Mouse (Mus musculus) thymus, postnatal 36 days (tissue): ENCODE data around the gene Gm17606.

Experiments used
- DNase-seq, 2 experiments: peaks; one replicate each; pipeline ENCODE4 v3.0.0; 2022; ENCODE audit warnings: mixed read lengths in 2 of 2

The Gm17606 gene

GRCm38 (mm10) chr14:54628103-54628502, 12.6 kb upstream of the Gm17606 start:
- no peak for DNase-seq

DNA sequence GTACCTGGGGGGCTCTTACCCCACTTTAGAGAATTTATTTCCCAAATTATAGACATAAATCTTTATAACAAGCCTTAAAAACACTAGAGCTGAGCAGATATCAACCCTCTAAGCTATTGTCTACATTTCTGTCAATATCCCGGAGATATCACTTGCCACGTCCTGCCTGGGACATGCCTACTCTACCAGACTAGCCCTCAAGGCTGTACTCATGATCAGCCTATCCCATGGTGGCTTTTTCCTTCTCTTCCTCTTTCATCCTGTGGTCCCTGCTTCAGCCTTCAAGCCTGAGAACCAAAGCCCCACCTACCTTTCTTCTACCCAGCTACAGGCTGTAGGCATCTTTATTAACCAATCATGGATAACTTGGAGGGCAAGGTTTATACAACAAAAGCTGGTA, 11.0 kb upstream of the Gm17606 start:
- no peak for DNase-seq

DNA sequence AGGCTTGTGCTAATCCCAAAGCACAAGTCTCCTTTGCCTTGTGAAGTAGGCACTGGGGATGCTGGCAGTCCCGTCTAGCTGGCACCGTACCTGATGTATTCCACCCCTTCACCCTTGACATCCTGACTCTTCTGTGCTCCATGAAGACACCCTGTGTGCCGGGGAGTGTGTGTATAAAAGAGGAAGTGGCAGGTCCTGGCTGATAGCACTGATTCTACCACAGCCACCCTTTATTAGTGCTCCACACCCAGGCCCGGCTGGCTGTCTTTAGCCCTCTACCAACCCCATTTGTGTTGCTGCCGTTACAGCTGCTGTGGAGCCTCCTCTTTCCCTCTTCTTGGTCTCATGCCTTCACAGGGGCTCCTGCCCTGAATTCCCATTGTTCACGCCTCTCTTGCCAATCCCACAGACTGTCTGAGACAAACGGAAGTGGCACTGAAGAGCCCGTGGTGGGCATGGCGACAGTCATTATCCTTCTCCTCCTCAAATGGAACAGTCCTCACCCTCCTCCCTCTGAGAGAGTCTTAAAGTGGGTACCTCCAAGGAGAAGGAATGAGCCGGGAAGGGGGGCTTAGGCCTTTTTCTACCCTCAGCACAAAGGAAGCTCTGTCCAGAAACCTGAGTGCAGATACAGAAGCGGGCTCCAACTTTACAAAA, 10.0 kb upstream of the Gm17606 start:
- DNase-seq: no peak

DNA sequence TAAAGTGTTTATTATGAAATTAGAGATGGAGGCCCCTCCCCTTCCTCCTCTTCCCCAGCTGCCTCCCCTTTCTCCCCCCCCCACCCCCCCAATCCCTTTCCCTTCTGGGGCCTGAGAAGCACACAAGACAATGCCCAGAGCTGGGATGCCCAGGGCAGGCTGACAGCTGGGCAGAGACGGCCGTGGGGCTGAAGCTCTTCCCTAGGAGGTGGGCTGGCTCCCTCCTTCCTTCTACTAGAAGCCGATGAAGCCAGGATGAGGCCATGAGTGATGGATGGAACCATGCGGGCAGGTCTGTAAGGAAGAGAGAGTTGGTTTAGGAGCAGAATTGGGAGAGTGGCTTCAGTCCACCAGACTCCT, 9.5 kb upstream of the Gm17606 start:
- DNase-seq: no peak

GRCm38 (mm10) chr14:54632252-54632651, 8.5 kb upstream of the Gm17606 start:
- no peak for DNase-seq

- no peak for DNase-seq
Observed at GRCm38 (mm10) chr14:54634182-54634581, 6.6 kb upstream of the Gm17606 start.

GRCm38 (mm10) chr14:54636954-54637353, 3.8 kb upstream of the Gm17606 start:
- peak; percentile 46 to 52 for DNase-seq

GRCm38 (mm10) chr14:54638210-54638609, 2.5 kb upstream of the Gm17606 start:
- no peak for DNase-seq

DNA sequence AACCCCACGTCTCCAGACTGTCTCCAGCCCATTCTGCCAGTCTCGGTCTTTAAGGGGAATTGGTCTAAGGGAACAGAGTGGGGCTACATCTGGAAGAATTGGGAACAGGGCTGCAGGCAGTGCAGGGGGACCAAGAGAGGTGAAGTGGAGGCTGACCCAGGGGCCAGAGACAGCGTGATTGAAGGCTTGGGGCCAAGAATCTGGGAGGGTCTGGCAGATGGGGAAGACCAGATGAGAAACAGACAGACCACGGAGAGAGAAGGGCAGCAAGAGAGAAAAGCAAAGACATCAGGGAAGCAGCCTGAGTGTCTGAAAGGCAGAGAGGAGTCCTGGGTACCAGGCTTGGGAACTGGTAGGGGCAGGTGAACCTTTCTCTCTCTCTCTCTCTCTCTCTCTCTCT, 631 bp upstream of the Gm17606 start:
- DNase-seq: no peak

DNA sequence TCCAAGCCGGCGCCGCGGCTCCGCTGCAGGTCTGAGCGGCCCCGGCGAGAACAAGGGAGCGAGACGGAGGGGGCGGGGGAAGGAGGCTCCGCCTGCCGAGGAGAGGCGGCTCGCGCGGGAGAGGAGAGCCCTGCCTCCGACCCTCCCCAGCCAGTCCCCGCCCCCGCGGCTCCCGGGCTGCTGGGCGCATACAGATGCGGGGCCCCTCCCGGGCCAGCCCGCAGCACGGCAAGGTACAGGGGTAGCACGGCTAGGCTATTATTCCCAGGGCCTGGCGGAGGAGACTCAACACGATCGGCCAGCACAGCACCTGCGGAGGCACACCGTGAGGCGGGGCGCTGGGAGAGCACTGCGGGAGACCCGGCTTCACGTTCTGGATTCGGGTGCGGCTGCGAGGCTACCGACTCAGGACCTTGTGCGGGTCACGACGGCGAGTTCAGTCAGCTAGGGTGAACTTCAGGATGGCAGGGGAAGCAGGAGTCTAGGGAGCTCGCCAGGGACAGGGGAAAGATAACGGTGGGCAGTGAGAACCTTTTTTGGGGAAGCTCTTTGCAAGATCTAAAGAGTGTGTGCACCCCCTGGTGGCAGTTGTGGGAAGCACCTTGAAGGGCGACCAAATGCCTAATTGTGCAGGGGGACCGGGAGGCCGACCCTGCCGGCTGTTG, 685 bp downstream of the Gm17606 start, which contains the start of gene Cdh24:
Cdh24 (minus strand) TSS at position 60 of the 665 bp plus-strand sequence.
- DNase-seq: peak; percentile 94 to 95

DNA sequence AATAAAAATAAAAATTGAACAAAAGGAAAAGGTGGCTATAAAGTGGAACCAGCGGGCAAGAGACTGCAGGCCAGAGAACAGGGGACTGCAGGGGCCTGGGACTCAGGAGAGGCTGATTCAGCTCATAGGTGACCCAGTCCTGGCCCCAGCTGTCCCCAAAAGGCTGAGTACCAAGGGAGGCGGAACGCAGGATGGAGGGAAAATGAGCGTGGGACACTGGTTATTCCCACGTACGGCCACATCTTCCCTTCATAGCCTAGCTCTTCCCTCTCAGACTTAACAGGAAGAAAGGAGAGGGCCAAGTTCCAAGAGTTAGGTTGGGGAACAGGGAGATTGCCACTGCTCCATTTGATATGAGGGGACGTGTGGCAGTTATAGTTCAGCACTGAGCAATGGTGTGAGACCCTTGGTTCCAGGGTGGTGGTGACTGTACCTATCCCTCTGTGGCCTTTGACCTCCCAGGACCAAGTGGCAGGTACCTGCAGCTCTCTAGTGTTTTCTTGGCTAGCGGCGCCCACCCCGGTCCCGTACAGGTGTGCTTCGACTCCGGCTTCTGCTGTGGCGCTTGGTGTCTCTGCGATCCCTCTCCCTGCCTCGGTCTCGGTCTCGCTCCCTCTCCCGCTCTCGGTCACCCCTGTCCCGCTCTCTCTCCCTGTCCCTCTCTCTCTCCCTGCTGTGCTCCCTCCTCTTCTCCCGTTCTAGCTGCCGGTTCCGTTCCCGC, 1.6 kb downstream of the Gm17606 start:
- no peak for DNase-seq

GRCm38 (mm10) chr14:54643011-54643410, 2.3 kb downstream of the Gm17606 start:
- DNase-seq: no peak

- no peak for DNase-seq
Observed at GRCm38 (mm10) chr14:54644294-54644693, 3.5 kb downstream of the Gm17606 start.

GRCm38 (mm10) chr14:54646455-54646854, 5.7 kb downstream of the Gm17606 start:
- DNase-seq: peak in 1 of 2 experiments; percentile 34

GRCm38 (mm10) chr14:54646898-54647636, 6.3 kb downstream of the Gm17606 start:
- no peak for DNase-seq

DNA sequence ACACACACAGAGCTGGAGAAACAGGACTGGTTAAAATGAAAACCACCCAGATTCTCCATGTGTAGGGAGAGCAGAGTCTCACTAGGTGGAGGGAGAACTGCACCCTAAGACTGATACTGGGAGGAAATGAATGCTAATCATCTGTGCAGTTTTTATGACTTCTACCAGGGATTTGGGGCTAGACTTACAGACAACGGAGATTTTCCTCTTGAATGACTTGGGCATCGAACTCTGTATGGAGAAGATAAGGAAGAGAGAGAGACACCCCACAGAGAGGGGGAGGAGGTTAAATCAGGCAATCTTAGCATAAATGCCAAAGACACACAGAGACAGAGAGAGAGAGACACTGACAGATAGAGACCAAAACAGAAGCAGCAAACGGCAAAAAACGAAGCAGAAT, 7.1 kb downstream of the Gm17606 start:
- no peak for DNase-seq

- peak; percentile 82 to 84 for DNase-seq
Observed at GRCm38 (mm10) chr14:54650621-54651454, 10.1 kb downstream of the Gm17606 start.

GRCm38 (mm10) chr14:54651556-54651955, 10.8 kb downstream of the Gm17606 start:
- DNase-seq: no peak

DNA sequence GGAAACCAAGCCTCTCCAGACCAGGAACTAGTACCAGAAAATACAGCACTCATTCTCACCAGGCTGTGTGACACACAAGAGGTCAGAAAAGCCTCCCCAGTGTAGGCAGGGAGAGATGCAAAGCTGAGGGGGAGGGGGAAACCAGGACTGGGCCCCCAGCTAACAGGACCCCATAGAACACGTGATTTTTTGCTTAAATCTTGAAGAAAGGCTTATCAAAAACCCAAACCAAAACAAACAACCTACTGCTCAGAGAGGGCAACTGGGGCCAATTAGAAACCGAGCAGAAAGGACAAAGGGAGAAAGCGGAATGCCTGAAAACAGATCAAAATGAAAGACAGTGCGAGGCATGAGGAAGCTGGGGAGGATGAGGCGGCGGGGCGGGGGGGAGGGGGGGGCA, 12.0 kb downstream of the Gm17606 start:
- no peak for DNase-seq

- peak; percentile 82 to 87 for DNase-seq
Observed at GRCm38 (mm10) chr14:54653496-54653895, 12.7 kb downstream of the Gm17606 start.

DNA sequence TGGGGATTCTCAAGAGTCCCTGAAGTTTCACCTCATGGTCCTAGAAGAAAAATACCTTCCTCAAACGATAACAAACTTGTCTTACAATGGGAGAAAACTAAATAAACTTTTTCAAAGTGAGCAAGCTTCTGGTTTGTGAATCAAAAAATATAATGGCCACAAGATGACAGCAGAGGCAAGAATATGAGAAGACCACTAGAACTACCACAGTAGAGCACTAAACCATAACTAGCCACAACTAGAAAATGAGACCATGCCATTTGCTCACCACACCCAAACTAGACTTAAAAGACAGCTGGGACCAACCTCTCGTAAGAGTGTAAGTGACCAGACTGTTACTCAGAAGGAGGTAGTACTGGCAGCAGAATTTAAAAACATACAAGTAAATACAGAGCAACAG, 19.3 kb downstream of the Gm17606 start:
- no peak for DNase-seq
